Mouse (Mus musculus) gastrocnemius, postnatal 14 days (tissue): Measurements from ENCODE around the gene Slc18a2. TPM values are rescaled to one million over a fixed set of nuclear protein-coding genes. Genes with fewer than 3 reads are reported as not detected.

Experiments
- DNase-seq: peaks from one replicate; pipeline ENCODE4 v3.0.0; 2021; ENCODE audit warnings: mixed read lengths
- intact Hi-C: fragments of 180-260 bp; cut with DNase I; formaldehyde crosslinking; loops from one replicate; pipeline ENCODE4 v1.15.1; 2025; ENCODE audit warnings: low total_unique reads
- long read RNA-seq, 2 experiments: library from polyadenylated mRNA; stranded (forward); transcript quantifications; one replicate each; pipeline ENCODE4 v2.0.0; 2021
- total RNA-seq, 2 experiments: library from RNA; stranded (reverse); gene quantifications; 2 replicates each; pipeline ENCODE4 v1.2.3; 2021

Gene Slc18a2
- under 1 TPM; 0.16 to 0.21 TPM for total RNA-seq
- long read RNA-seq, experiment 1, partial matches to known transcripts: 0 of 5 reads
- long read RNA-seq, experiment 1, other reads (novel, unspliced or antisense): 5 of 5 reads
- long read RNA-seq, experiment 2, partial matches to known transcripts: 0 of 3 reads
- long read RNA-seq, experiment 2, other reads (novel, unspliced or antisense): 3 of 3 reads

GRCm38 (mm10) chr19:59260718-59261442 lies at the start of gene Slc18a2:
Slc18a2 (plus strand) TSS chr19:59260896.
- intact Hi-C loops: no loop called here
- no peak for DNase-seq

GRCm38 (mm10) chr19:59216891-59217290 lies 43.8 kb upstream of the Slc18a2 start:
- intact Hi-C loops: no loop called here
- DNase-seq: no peak

GRCm38 (mm10) chr19:59218991-59219390 lies 41.7 kb upstream of the Slc18a2 start, which contains the start of gene Kcnk18:
Kcnk18 (plus strand) TSS chr19:59219214.
- DNase-seq: no peak
- intact Hi-C loops: no loop called here

- no peak for DNase-seq
- intact Hi-C loops: no loop called here
These were observed 39.6 kb upstream of the Slc18a2 start for GRCm38 (mm10) chr19:59221131-59221530.

GRCm38 (mm10) chr19:59228376-59228775 lies 32.3 kb upstream of the Slc18a2 start:
- intact Hi-C loops: no loop called here
- DNase-seq: no peak

GRCm38 (mm10) chr19:59232786-59233185 lies 27.9 kb upstream of the Slc18a2 start:
- DNase-seq: no peak
- intact Hi-C loops: no loop called here

- intact Hi-C loops: loop anchor here (5.0 kb wide), 1 partner anchor 82 kb away; no protein-coding TSS in a partner anchor
These were observed 25.7 kb upstream of the Slc18a2 start for GRCm38 (mm10) chr19:59235001-59235400.

GRCm38 (mm10) chr19:59236046-59236445 lies 24.6 kb upstream of the Slc18a2 start:
- intact Hi-C loops: loop anchor here (5.0 kb wide), 1 partner anchor 81 kb away; no protein-coding TSS in a partner anchor

More at GRCm38 (mm10) chr19:59235001-59235400, 25.7 kb upstream of the Slc18a2 start:
- no peak for DNase-seq

GRCm38 (mm10) chr19:59238630-59239029 lies 22.1 kb upstream of the Slc18a2 start:
- intact Hi-C loops: loop anchor here (5.0 kb wide), 1 partner anchor 79 kb away; no protein-coding TSS in a partner anchor
- no peak for DNase-seq

More at GRCm38 (mm10) chr19:59236046-59236445, 24.6 kb upstream of the Slc18a2 start:
- no peak for DNase-seq

- intact Hi-C loops: loop anchor here (5.0 kb wide), 1 partner anchor 78 kb away; no protein-coding TSS in a partner anchor
These were observed 21.4 kb upstream of the Slc18a2 start for GRCm38 (mm10) chr19:59239124-59239817.

GRCm38 (mm10) chr19:59241987-59242386 lies 18.7 kb upstream of the Slc18a2 start:
- intact Hi-C loops: no loop called here
- no peak for DNase-seq

More at GRCm38 (mm10) chr19:59239124-59239817, 21.4 kb upstream of the Slc18a2 start:
- peak; percentile 79 for DNase-seq

- intact Hi-C loops: no loop called here
- DNase-seq: no peak
These were observed 17.6 kb upstream of the Slc18a2 start for GRCm38 (mm10) chr19:59243057-59243456.

- no peak for DNase-seq
- intact Hi-C loops: no loop called here
These were observed 12.6 kb upstream of the Slc18a2 start for GRCm38 (mm10) chr19:59248144-59248543.

- DNase-seq: no peak
- intact Hi-C loops: no loop called here
These were observed 12.0 kb upstream of the Slc18a2 start for GRCm38 (mm10) chr19:59248553-59249286.

- DNase-seq: no peak
- intact Hi-C loops: no loop called here
These were observed 8.0 kb upstream of the Slc18a2 start for GRCm38 (mm10) chr19:59252651-59253050.

GRCm38 (mm10) chr19:59259633-59260032 lies 1.1 kb upstream of the Slc18a2 start:
- intact Hi-C loops: no loop called here
- no peak for DNase-seq

- no peak for DNase-seq
- intact Hi-C loops: no loop called here
These were observed 908 bp downstream of the Slc18a2 start for GRCm38 (mm10) chr19:59261604-59262003.

- intact Hi-C loops: no loop called here
- DNase-seq: no peak
These were observed 2.5 kb downstream of the Slc18a2 start for GRCm38 (mm10) chr19:59263171-59263570.

- intact Hi-C loops: no loop called here
- DNase-seq: no peak
These were observed 4.3 kb downstream of the Slc18a2 start for GRCm38 (mm10) chr19:59264838-59265532.
